Mouse (Mus musculus): Measurements from ENCODE around the gene Nup93. TPM values are rescaled to one million over a fixed set of nuclear protein-coding genes. Genes with fewer than 3 reads are reported as not detected.
A peak's percentile ranks its signal among the peaks of the same experiment; 100 is the strongest.

The Nup93 gene
- total RNA-seq, 2 experiments from 2014 or later: 48.7 to 51.4 TPM

DNA sequence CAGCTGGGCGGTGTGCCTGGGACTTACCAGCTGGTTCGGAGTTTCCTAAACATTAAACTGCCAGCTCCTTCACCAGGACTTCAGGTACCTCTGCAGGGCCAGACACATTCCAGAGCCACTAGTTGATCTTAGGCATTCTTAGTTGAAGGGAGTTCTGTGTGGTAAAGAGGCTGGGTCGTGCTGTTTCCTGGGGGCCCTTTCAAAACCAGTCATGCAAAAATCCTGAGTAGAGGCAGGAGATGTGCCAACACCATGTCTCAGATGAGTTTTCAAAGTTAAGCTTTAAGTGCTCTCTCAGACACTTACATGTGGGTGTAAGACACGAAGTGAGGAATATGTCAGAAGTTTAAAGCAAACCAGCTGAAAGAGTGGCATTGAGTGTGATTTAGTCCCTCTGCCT is 86.4 kb downstream of the Nup93 start:
- DNase-seq (ENCODE audit: extremely low spot score in 1 of 2, low spot score in 2 of 2): no peak
- Histone ChIP-seq H3K27ac (no peak overlapping the region), H3K4me3 (no peak overlapping the region)
- intact Hi-C loops (cut with DNase I): no loop called here
- TF ChIP-seq CTCF (IDR thresholded peaks at IDR 0.05): no peak

DNA sequence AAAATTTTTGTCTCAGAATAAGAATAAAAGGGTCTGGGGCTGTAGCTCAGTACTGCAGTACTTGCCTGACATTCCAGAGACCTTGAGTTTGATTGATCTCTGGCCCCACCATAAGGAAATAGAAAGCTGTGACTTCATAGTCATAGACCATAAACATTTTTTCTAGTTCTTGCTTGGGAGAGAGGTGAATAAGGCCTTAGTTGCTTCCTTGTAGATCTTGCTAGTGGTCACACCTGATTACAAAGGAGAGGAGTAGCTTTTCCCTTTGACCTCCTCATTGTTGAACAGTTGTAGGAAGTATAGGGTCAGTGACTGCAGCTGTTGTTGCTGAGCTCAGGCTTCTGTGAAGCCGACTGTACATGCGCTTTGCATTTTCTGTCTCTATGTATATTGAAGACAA is 90.0 kb downstream of the Nup93 start:
- no peak for TF ChIP-seq CTCF (IDR thresholded peaks at IDR 0.05)
- no peak overlapping the region for H3K27ac ChIP-seq
- no peak overlapping the region for H3K4me3 ChIP-seq
- intact Hi-C loops (cut with DNase I): no loop called here
- DNase-seq (ENCODE audit: extremely low spot score in 1 of 2, low spot score in 2 of 2): no peak

GRCm38 (mm10) chr8:94306989-94307513 is 92.7 kb downstream of the Nup93 start:
- intact Hi-C loops (cut with DNase I): no loop called here
- Histone ChIP-seq H3K27ac (no peak overlapping the region), H3K4me3 (no peak overlapping the region)
- no peak for TF ChIP-seq CTCF (IDR thresholded peaks at IDR 0.05)
- no peak for DNase-seq (ENCODE audit: extremely low spot score in 1 of 2, low spot score in 2 of 2)

GRCm38 (mm10) chr8:94307652-94308051 is 93.3 kb downstream of the Nup93 start:
- DNase-seq (ENCODE audit: extremely low spot score in 1 of 2, low spot score in 2 of 2): no peak
- intact Hi-C loops (cut with DNase I): no loop called here
- no peak for TF ChIP-seq CTCF (IDR thresholded peaks at IDR 0.05)
- Histone ChIP-seq H3K4me3 (no peak overlapping the region), H3K27ac (no peak overlapping the region)

DNA sequence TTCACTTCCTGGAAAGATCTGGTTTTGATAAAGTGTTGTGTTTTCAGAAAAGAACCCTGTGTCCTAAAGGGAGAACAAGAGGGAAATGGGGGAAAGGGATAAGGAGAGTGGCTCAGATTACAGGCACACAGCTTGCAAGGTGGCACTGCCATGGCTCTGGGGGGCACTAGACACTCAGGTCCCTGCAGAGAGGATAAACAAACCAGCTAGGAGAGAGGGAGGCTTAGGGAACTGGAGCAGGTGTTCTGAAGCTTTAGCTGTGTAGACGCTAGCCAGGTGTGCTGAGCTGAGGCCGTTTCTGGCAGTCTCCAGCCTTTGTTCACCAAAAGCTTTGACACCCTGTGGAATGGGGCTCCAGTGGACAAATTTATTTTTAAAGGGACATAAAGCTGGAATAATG is 99.7 kb downstream of the Nup93 start:
- H3K27ac ChIP-seq: no peak overlapping the region
- TF ChIP-seq CTCF (IDR thresholded peaks at IDR 0.05): no peak
- intact Hi-C loops (cut with DNase I): no loop called here
- no peak for DNase-seq (ENCODE audit: extremely low spot score in 1 of 2, low spot score in 2 of 2)
- no peak overlapping the region for H3K4me3 ChIP-seq

DNA sequence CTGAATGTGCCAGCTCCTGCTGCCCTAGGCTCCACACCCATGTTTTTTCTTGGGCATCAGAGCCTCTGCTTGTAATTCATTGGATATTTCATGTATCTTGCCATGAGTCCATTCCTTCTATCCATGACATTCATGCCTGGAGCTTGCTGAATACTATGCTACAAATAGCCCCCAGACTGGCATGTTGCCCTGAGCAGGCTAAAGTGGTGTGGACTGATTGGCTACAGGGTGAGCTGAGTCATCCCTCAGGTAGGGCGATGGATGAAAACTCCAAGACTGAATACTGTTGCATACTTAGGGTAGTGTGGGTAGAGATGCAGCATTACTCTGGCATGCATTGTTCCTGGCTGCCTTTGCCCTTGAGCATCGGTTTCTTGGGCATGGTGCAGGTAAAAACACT is 102.9 kb downstream of the Nup93 start:
- intact Hi-C loops (cut with DNase I): no loop called here
- H3K4me3 ChIP-seq: no peak overlapping the region
- TF ChIP-seq CTCF (IDR thresholded peaks at IDR 0.05): no peak
- no peak overlapping the region for H3K27ac ChIP-seq
- no peak for DNase-seq (ENCODE audit: extremely low spot score in 1 of 2, low spot score in 2 of 2)

GRCm38 (mm10) chr8:94317691-94318090 is 103.3 kb downstream of the Nup93 start:
- intact Hi-C loops (cut with DNase I): no loop called here

DNA sequence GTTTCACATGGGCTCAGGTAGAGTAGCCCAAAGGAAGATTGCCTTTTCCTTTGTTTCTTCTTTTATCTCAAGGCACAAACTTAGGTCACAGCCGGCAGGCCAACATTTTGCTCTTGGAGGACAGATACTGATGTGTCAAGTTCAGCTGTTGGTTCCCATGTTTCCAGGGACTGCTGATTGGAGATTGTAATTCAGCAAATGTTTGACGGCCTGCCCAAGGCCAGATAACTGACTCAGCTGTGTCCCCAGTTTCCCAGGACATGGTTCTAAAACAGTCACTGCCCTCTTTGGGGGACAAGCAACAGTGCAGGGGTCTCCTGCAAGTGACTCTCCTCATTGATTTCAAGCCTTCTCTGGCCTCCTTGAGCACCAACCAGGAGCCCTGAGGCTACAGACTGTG is 105.7 kb downstream of the Nup93 start:
- no peak overlapping the region for H3K27ac ChIP-seq
- no peak for TF ChIP-seq CTCF (IDR thresholded peaks at IDR 0.05)
- H3K4me3 ChIP-seq: no peak overlapping the region
- intact Hi-C loops (cut with DNase I): no loop called here
- DNase-seq (ENCODE audit: extremely low spot score in 1 of 2, low spot score in 2 of 2): no peak

More at GRCm38 (mm10) chr8:94317691-94318090, 103.3 kb downstream of the Nup93 start:
- DNase-seq (ENCODE audit: extremely low spot score in 1 of 2, low spot score in 2 of 2): no peak
- H3K4me3 ChIP-seq: no peak overlapping the region
- TF ChIP-seq CTCF (IDR thresholded peaks at IDR 0.05): no peak
- no peak overlapping the region for H3K27ac ChIP-seq

DNA sequence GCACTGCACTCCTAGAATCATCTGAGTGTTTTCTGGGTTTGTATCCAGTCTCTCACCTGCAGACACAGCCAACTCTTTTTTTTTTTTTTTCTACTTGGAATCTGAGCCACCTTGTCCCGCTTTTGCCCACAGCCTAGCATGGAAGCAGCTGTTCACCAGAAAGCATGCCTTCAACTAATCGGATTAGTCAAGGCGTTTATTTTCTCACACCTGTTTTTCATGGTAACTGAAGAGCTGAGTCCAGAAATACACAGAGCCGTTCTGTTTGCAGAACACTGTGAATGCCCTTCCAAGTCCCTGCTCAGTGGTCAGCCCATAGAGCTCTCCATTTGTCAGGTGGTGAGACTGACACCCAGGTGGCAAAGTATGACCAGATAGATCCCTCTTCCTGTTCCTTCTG is 107.7 kb downstream of the Nup93 start:
- Histone ChIP-seq H3K27ac (no peak overlapping the region; the same call in 1 of the 2 replicates), H3K4me3 (no peak overlapping the region)
- no peak for TF ChIP-seq CTCF (IDR thresholded peaks at IDR 0.05)
- DNase-seq (ENCODE audit: extremely low spot score in 1 of 2, low spot score in 2 of 2): no peak
- intact Hi-C loops (cut with DNase I): no loop called here

DNA sequence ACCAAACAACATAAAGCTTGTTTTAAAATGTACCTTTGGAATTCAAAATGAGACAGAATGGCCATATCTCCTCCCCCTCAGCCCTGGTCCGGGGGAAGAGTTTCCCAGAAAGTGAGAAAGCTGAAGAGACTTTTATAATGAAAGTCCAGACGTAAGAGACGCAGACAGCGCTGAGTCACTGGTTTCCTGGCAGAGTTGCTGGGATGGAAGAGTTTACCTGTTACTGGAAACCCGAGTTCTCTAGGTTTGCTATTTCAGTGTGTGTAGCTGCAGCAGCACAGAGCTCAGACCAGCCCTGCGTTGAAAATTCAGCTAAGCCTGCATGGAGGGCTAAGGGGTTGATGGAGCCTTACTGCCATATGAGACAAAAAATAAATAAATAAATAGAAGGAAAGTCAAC is 108.7 kb downstream of the Nup93 start:
- no peak overlapping the region for H3K4me3 ChIP-seq
- peak in 1 of 2 experiments; percentile 43 for DNase-seq (ENCODE audit: extremely low spot score in 1 of 2, low spot score in 2 of 2)
- intact Hi-C loops (cut with DNase I): no loop called here
- H3K27ac ChIP-seq: no peak overlapping the region
- no peak for TF ChIP-seq CTCF (IDR thresholded peaks at IDR 0.05)

- intact Hi-C loops (cut with DNase I): no loop called here
- no peak for DNase-seq (ENCODE audit: extremely low spot score in 1 of 2, low spot score in 2 of 2)
- no peak for TF ChIP-seq CTCF (IDR thresholded peaks at IDR 0.05)
- Histone ChIP-seq H3K4me3 (no peak overlapping the region), H3K27ac (no peak overlapping the region)
These were observed 109.7 kb downstream of the Nup93 start for GRCm38 (mm10) chr8:94324071-94324470.

DNA sequence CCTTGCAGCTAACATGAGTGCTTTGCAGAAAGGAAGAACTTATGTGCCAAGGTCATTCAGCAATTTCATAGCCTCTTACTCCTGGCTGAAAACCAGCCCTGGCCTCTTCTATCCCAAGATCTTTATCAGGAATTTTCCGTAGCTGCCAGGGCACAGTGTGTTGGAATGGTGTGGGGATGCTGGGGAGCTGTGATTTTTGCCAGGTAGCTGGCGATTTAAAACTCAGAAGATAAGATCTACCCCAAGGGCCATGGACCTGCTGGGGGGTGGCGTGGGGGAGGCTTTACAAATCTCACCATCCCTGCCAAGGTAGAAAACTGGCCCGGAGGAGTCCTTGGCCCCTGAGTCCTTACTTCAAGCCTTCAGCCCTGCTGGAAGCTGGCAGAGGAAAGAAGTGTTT is 111.7 kb downstream of the Nup93 start:
- DNase-seq (ENCODE audit: extremely low spot score in 1 of 2, low spot score in 2 of 2): no peak
- H3K4me3 ChIP-seq: no peak overlapping the region
- intact Hi-C loops (cut with DNase I): no loop called here
- TF ChIP-seq CTCF (IDR thresholded peaks at IDR 0.05): no peak
- H3K27ac ChIP-seq: no peak overlapping the region

DNA sequence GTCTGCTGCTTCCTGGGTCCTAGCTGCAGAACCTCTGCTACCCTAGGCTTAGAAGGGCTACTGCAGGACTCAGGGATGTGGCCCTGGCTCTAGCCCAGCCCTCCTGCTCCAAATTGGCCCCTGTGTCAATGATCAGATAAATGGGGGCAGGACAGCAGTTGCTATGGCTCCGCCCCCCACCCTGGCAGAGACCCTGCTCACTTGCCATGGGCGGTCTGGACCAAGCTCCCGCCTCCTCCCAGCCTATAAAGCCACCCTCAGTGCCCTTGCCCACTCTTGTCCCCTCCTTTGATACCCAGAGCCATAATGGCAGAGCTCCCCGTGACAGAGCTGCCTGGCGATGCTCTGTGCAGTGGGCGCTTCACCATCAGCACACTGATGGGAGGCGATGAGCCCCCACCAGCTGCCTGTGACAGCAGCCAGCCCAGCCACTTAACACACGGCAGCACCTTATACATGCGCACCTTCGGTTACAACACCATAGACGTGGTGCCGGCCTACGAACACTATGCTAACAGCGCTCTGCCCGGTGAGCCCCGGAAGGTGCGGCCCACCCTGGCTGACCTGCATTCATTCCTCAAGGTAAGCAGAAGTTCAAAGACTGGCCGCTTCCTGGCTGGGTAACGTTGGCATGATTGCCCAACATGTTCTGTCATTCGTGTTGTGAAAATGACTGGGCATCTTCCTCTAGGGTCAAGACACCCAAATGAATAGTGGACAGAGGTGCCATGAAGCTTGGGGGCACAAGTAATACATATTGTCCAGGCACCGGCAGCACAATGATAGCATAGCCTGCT is 114.8 kb downstream of the Nup93 start, which contains the start of gene Slc12a3:
Gene Slc12a3 (plus strand): TSS at position 270 of the 797 bp plus-strand sequence.
- no peak for DNase-seq (ENCODE audit: extremely low spot score in 1 of 2, low spot score in 2 of 2)
- no peak within 1 kb of the TSS for H3K4me3 ChIP-seq
- intact Hi-C loops (cut with DNase I): no loop called here
- H3K27ac ChIP-seq: no peak within 1 kb of the TSS
- no peak for TF ChIP-seq CTCF (IDR thresholded peaks at IDR 0.05)

Measured in left cerebral cortex, adult 2 months (tissue).